Mouse (Mus musculus) cerebellum, postnatal 14 days (tissue): Measurements from ENCODE around the gene Gpr171.
"Not testable (repeated sequence)": the region's sequence is repeated elsewhere in the genome, so short reads cannot be mapped to it uniquely, and the experiment has no call there.

Experiments
- DNase-seq, 2 experiments: peaks; one replicate each; pipeline ENCODE4 v3.0.0; 2021; ENCODE audit warnings: mixed read lengths in 2 of 2

Gpr171 gene

GRCm38 (mm10) chr3:59101218-59101986, at the start of gene Gpr171:
Gene Gpr171, minus strand, starts transcription at chr3:59101821.
- peak in 1 of 2 experiments; percentile 30 for DNase-seq

GRCm38 (mm10) chr3:59150624-59151023, 49.0 kb upstream of the Gpr171 start:
- DNase-seq: no peak

GRCm38 (mm10) chr3:59149646-59150045, 48.0 kb upstream of the Gpr171 start:
- no peak for DNase-seq

GRCm38 (mm10) chr3:59145194-59145593, 43.6 kb upstream of the Gpr171 start:
- no peak for DNase-seq

GRCm38 (mm10) chr3:59141507-59142305, 40.1 kb upstream of the Gpr171 start:
- no peak for DNase-seq

- DNase-seq: not testable (repeated sequence)
These were observed 39.3 kb upstream of the Gpr171 start for GRCm38 (mm10) chr3:59140941-59141340.

GRCm38 (mm10) chr3:59140115-59140514, 38.5 kb upstream of the Gpr171 start:
- no peak for DNase-seq

- DNase-seq: no peak
These were observed 38.0 kb upstream of the Gpr171 start for GRCm38 (mm10) chr3:59139651-59140051.

GRCm38 (mm10) chr3:59138946-59139468, 37.4 kb upstream of the Gpr171 start:
- DNase-seq: no peak

GRCm38 (mm10) chr3:59135911-59136653, 34.5 kb upstream of the Gpr171 start:
- no peak for DNase-seq

- DNase-seq: no peak
These were observed 31.6 kb upstream of the Gpr171 start for GRCm38 (mm10) chr3:59133189-59133588.

- no peak for DNase-seq
These were observed 30.3 kb upstream of the Gpr171 start for GRCm38 (mm10) chr3:59131966-59132365.

- no peak for DNase-seq
These were observed 29.5 kb upstream of the Gpr171 start for GRCm38 (mm10) chr3:59131081-59131480.

GRCm38 (mm10) chr3:59130431-59130830, 28.8 kb upstream of the Gpr171 start:
- DNase-seq: no peak

- DNase-seq: no peak
These were observed 27.9 kb upstream of the Gpr171 start for GRCm38 (mm10) chr3:59129547-59129946.

GRCm38 (mm10) chr3:59128681-59129080, 27.1 kb upstream of the Gpr171 start:
- DNase-seq: no peak

- no peak for DNase-seq
These were observed 24.3 kb upstream of the Gpr171 start for GRCm38 (mm10) chr3:59125783-59126555.

- DNase-seq: no peak
These were observed 23.4 kb upstream of the Gpr171 start for GRCm38 (mm10) chr3:59125022-59125421.

GRCm38 (mm10) chr3:59121780-59122449, 20.3 kb upstream of the Gpr171 start:
- no peak for DNase-seq

- DNase-seq: no peak
These were observed 19.6 kb upstream of the Gpr171 start for GRCm38 (mm10) chr3:59121067-59121730.

- no peak for DNase-seq
These were observed 12.4 kb upstream of the Gpr171 start for GRCm38 (mm10) chr3:59113973-59114517.
